Mouse (Mus musculus): ENCODE results near the gene Cat.

Cat gene

DNA sequence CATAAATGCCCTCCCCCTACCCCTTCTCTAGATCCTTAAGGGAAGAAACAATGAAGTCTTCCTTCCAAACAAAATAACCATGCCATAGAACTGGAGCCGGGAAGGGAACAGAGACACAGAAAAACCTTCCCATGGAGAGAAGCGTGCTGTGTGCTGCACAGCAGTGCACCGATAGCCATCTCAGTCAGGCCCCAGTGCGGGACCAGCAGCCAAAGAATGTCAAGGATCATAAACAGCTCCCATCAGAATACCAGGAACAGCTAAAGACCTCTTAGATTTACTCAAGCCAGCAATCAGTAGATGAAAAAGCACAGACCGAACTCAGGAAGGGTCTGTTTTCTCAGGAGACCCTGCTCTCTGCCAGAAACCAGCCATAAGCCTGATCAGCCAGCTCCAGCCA is 48.4 kb downstream of the Cat start:
- DNase-seq (ENCODE audit: low spot score) = no peak

DNA sequence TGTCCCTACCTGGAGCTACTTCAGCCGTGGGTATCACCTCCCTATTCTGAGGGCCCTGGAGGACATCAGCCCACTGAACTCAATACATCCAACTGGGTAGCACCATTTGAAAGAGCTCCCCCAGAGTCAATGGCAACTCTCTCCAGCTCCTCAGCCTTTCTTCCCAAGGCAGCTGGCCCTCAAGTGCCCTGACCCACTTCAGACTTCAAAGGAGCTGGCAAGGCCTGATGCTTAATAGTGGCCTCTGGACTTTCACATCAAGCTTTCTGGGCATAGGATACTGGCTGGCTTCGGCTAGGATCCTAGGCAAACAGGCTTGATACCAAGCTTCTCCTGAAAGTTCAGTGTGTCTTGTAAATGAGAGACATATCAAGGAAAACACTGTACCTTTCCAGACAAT is 49.9 kb downstream of the Cat start:
- DNase-seq (ENCODE audit: low spot score) = no peak

DNA sequence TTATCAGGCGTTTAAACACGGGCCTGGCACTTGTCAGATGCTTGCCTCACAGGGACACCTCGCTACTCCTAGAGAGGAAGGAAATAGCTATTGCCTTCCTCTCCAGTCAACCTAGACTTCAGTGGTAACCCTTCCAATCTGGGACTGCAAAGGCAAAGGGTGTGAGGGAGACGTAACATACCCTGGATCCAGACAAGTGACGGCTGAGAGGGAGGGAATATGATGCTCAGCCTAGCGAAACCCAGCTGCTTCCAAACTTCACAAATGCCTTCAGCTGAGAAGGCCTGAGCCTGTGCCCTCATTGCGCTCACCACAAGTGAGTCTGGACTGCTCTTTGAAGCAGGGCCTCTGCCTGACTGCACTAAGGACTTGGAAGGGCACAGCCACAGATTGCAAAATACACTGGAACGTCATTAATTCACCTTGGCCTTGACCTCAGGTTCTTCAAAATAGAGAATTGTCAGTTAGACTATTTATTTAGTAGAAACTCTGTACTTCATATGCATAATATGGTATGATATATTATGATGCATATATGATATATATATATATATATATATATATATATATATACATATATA is 52.2 kb downstream of the Cat start:
- no peak for DNase-seq (ENCODE audit: low spot score)

DNA sequence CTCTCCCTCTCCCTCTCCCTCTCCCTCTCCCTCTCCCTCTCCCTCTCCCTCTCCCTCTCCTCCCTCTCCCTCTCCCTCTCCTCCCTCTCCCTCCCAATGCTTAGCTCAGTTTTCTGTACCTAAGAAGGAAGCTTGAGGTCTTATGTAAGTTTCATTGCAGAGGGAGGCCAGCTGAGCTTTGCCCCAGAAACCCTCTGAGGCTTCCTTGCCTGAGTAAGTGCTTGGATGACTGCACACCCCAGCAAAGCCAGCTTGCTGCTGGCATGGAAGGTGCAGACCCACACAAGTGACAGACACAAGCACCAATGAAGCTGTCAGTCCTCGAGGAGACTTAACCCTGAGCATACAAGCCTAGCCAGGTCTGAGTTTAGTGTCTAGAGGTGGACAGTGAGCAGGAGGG is 54.2 kb downstream of the Cat start:
- no peak for DNase-seq (ENCODE audit: low spot score)

DNA sequence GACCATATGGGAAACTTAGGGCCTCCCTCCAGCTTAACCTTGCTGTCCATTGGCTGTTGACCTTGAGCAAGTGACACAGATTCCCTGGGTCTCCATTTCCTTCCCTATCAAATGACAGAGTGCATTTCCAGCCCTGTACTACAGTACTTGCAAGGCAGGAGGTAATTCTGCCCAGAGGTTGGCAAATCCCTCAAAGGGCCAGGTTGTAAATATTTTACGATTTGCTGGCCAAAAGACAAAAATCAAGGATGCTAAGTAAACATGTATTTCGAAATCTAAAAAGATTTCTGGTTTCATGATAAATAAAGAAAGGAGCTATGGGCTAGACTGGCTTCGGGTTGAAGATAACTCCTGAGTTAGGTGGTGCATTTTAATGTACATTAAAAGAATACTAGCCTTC is 56.6 kb downstream of the Cat start:
- no peak for DNase-seq (ENCODE audit: low spot score)

DNA sequence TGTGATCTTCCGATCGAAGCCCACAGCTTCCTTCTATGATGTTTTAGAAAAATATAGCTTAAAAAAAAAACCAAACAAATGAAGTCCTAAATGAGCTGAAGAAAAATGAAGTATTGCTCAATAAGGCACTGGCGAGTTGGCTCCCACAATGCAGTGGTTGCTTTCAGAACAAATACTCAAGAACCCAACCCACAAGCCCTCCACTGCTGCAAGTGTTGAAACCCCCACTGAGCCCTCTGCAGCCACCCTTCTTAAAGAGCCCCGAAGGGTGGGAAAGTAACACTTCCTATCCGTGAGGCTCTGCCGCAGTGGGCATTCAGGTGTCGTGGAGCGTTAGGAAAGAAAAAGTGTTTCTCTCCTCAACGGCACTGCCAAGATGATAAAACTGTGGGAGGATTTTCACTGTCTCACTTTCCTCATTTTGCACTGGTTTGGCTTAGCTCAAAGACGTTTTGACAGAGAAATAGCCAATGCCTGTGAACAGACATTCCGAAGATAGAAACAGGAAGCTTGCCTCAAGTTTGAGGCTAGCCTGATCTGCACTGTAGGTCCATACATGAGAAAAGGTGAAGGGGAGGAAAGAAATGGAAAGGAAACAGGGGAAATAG is 59.4 kb downstream of the Cat start:
- DNase-seq (ENCODE audit: low spot score) = no peak

DNA sequence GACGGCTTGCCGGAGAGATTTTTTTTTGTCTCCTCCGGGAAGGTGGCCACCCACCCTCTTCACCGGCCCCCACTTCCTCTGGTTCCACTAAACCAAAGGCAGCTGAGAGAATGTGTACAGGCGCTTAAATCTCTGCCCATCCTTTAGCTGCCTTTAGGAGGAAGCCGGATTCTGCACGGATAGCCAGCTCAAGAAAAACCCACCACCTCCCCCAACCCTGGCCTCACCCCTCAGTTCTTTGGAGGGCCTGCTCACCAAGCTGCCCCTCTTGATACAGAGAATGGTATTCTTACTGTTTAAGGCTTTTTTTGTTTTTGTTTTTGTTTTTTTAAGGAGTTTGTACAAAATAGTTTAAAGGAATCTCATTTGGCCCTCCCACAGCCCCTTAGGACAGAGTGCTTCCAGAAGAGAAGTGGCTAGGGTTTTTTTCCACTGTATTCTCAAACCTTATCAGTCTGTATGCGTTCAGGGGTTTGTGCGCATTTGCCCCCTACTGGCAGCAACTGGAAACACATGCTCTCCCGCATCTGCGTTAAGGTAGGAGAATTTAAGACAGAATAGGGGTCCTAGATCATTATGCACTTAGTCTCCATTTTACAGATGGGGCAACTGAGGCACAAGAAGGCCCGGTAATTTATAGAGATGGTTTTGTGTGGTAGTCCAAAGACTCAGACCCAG is 60.5 kb downstream of the Cat start:
- DNase-seq (ENCODE audit: low spot score) = peak; percentile 21

DNA sequence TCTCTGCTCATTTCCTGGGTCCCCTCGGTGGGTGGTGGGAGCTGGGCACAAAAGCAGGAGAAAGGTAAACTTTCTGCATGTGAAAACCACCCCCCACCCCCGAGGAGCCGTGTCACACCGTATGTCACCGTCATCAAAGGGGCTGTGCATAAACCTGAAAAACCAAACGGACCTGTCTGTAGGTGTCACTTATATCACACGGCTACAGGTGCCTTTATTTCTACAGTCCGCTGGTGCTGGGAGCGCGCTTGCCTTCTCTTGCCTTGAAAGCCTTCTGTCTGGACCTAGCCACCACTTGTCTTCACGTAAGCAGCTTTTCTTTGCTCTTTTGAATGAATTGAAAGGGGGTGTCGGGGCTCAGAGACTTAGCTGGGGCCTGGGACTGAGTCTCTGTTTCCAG is 61.1 kb downstream of the Cat start:
- no peak for DNase-seq (ENCODE audit: low spot score)

DNA sequence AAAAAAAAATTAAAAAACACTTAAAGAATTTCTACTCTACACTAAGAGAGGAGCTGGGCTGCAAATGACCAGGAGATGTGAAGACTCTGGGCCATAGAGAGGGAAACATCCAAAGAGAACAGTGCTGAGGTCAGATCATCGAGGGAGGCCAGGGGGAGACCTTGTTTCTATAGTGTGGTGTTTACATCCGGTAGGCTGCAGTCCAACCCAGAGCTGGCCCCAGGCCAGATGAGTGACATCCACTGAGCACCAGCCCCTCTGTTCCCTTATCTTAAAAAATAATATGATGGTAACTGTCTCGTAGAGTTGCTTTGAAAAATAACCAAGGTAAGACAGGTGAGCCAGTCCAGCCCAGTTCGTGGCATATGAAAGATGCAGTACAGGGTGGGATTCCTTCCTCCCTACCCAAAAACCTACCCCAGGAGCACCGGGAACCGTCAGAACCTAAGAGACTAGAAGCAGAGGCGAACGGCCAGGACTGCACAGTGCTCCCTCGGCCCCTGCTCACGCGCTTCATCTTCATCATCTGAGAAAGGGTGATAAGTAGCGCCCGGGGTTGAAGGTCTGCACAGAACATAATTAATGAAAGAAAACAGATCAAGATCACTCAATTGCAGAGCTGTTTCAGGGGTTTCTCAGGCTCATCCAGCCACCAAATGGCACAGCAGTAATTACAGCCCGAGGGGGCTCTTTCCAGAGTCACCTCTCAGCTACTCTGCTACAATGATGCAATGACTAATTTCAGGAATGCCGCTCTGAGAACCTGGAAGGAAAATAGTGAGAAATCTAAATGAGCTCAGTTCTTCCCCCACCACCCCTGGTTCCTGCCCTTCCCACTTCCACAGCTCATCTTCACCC is 64.1 kb downstream of the Cat start:
- DNase-seq (ENCODE audit: low spot score) = no peak

DNA sequence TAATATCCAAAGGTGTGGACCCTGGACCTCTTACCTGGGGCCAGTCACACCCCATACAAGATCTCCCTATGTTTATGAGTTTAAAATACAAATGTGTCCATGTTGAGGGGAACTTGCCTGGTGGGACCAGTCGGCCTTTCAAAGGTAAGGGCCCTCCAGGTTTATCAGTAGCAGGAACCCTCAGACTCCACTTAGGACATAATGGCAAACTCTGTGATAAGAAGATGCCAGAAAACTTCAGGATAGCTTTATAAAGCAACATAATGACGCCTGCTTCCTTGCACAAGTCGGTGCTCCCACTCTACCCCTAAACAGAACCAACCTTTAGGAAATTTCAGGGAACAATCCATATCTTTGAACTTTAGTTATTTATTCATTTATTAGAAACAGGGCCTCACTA is 69.2 kb downstream of the Cat start:
- no peak for DNase-seq (ENCODE audit: low spot score)

DNA sequence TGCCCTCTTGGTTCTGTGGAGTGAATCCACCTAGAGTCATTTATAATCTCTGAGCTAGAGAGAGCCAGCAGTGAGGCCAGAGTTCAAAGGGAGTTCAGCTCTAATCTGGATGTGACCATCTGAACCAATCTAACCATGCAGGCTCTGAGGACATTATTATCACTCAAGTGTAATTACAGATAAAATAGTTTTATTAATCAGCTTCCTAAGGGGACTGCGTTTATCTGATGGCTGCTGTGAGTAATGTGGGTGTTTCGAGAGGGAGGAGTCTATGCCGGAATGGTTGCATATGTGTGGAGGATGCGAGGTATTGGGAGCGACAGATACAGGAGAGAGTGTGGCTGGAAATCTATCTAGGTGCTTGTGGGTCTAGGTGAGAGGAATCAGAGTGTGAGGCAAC is 71.6 kb downstream of the Cat start:
- DNase-seq (ENCODE audit: low spot score) = no peak

DNA sequence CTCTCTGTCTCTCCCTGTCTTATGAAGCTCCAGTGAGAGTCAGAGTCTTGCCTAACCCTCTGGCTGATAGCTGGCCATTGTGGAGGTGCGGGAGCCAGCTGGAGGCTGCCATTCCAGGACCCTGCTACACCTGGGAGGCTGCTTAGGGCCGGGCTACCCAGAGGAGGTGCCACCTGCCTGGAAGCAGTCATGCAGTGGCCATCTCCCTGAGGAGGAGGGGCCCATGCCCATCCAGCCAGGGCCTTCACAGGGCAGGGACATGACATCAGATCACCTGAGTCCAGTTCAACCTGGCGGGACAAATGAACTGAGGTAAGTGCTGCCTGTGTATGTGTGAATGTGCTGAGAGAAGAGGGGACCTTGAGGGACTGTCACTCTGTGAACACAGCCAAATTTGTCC is 73.1 kb downstream of the Cat start:
- DNase-seq (ENCODE audit: low spot score) = no peak

DNA sequence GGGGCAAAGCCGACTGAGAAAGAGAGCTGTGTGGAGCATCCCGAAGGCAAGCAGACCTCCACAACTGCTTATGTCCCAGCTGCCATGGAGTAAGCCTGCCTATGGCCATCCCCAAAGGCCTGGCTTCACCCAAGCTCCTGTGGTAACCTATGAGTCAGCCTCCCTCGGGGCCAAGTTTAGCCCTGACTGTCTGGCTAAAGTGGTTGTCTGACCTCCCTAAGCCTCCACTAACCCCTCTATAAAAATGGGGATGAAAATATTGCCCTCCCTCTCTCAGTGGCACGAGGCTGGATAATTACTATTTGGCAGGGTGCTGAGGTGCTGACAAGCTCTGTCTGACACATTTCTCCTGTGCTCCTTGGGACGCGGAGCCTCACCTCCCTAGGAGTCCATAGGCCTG is 73.6 kb downstream of the Cat start, which contains the start of gene Elf5:
Gene Elf5, plus strand, starts transcription at position 341 of the 400 bp plus-strand sequence.
- DNase-seq (ENCODE audit: low spot score) = no peak

DNA sequence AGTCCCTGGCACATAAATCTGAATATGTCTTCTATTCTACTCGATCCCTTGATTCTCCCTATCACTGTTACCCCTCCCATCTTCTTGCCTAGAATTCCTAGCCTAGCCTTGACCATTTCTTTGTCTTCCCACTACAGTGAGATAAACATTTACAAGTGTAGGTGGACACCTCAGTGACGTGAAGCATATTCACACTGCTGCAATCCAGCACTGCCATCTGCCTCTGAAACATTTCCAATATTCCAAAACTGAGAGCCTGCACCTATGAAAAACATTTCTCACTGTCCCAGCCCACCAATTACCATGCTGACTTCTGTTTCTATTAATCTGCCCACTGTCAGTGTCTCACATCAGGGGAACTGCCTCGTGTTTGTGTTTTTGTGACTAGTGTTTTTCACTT is 78.7 kb downstream of the Cat start:
- no peak for DNase-seq (ENCODE audit: low spot score)
